Mouse (Mus musculus) right cerebral cortex, postnatal 14 days (tissue): ENCODE measurements around the gene Cep83.

Experiments used
- DNase-seq: peaks from one replicate; pipeline ENCODE4 v3.0.0; 2022

The Cep83 gene

DNA sequence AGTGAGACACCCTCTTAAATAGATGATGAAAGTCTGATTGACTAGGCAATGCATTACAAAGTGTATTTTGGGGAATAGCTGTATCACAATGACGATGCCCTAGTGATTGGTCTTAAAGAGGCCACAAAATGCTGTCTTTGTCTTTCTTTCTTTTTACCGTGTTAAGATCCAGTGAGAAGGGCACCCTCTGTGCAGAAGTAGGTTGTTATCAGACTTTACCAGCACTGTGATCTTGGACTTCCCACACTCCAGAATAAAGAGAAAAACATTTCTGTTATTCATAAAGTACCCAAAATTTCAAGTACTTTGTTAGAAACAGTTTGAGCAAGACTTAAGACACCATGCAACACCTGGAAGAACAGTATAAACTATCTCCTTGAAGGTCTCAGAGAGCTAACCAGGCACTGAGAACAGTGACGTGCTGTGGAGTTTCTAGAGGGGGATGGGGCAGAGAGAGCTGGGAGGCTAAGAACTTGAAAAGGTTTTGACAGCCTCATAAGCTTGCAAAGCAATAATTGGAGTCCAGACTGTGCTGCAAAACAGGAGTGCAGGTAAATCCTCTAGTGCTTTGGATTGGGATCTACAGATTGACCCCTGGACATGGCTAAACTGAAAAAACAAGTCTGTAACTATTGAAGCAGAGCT is 92.3 kb downstream of the Cep83 start:
- DNase-seq, result no peak

DNA sequence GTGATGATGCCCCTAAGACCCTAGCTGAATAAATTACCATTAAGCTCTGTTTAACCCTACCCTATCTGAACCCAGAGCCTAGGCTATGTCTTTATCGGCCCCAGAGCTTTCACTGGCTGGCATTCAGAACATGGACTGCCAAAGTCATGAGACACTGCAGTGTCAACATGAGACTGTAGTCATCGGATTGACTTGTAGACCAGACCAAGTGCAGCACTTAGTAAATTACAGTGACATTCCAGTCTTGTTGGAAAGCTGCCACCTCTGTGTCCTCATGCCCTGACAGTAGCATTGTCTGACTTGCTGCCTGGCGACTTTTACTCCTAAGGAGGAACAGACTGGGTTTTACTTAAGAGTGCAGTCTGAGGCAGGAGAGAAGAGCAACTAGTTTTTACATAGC is 100.8 kb downstream of the Cep83 start:
- no peak for DNase-seq

DNA sequence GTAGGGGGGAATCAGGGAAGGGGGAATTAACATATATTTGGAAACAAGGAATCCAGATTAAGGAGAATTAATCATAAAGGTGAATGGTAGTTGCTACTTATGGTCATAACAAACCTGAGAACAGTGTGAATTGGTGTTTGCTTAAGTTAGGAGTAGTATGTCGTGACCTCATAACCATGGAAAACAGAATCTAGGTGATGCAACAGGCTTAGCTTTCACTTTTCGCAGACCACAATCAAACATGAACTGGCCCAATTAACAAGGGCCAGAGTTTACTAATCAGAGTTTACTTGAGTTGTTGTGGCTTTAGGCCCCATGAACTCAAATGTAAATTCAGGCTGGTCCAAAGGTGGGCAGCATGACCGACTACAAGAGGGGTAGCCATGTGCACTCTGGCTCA is 105.5 kb downstream of the Cep83 start:
- no peak for DNase-seq

DNA sequence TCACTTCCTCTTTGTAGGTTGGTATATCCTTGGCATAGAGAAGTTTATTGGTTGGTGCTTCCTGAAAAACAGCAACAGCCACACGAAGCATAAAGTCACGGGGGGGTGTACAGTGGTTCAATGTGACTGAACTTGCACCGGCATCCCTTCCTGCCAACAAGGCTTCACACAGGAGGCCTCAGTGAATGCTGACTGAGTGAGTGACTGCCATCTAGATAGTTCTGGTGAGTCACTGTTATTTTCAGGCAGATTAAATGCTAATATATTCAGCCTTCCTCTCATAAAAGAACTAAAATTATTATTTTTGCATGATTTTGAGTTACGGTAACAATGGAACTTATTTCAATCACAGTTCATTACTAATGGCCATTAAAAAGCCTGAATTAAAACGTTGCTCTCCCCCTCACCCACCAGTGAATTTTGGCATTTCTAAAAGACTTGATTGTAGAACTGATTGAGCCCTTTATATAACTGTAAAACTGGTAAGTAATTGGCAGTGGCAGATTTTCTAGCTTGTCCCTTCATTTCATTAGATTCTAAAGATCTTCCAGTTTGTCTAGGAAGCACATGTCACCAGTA is 106.3 kb downstream of the Cep83 start:
- DNase-seq, result no peak

DNA sequence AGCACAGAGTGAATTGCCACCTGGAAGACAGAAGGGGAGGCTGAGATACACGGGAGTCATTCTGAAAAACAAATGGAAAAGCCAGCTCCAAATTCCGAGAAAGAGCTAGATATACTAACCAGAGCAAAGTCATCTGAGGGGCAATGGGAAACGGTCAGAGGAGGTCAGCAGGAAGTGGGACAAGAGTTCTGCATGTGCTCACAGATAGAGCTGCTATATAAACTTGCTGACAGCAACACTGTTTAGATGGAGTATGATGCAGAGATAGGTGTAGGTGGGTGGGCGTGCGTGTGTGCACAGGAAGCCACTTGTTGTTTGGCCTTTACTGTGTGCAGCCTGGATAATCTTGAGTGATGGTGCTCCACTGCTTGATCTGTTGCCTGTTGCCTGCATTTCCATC is 109.7 kb downstream of the Cep83 start:
- DNase-seq, result no peak

DNA sequence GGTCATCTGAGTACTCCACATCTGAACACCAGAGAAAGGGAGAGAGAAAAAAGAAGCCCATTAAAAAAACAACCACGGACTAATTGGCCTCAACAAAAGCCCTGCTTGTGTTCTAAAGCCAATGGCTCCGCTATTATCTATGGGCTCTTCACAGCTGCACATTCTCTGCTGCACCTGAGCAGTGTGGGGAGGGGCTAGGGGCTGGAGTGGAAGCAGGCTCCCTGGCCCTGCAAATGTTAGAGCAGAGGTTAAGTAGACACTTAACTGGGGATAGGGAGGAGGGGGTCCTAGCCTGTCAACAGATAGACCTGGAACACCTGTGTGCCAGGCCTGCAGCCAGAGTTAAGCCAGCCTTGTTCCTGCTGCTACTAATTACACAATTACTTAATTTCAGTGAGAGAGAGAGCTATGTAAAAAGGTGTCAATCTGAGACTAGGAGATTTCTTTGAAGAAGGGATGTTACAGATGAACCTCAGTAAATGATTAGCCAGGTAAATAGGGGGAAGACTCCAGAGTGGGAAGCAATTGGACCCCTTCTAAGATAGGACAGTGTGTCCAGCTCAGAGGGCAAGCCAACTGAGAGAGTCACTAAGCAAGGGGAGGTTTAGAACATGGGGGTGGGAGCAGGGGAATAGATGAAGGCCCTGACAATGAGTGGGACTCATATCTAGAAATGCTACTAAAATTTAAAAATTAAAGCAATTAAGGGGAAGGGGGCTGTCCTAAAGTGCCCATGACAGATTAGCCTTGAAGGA is 111.2 kb downstream of the Cep83 start:
- no peak for DNase-seq

DNA sequence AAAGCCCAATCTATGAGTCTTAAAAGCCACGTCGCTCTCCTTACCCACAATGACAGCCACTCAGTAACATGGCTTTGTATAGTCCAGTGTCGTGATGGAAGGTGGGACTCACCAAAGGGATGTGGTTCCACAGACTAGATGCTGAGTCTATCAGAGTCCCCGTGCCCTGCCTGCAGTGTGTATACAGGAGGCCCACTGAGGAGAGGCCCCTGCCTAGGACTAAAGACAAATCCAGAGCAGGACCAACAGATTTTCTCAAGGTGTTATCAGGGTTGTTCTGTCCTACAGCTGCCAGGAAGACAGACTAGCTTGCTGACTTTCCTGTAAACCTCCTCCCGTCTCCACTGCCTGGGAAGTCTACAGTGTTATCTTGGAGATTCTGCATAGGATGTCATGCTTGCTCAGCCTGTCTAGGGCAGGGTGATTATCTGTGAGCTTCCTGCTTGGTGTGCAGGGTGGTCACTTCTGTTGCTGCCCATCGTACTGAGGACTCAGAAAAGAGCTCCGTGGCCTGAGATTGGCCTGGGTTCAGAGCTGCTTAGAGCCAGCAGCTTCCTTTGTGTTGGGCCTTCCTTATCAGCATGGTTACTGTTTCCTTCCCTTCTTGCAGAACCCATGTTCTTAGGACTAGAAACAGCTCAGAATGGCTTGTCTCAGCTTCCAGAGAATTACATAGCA is 112.4 kb downstream of the Cep83 start:
- no peak for DNase-seq

DNA sequence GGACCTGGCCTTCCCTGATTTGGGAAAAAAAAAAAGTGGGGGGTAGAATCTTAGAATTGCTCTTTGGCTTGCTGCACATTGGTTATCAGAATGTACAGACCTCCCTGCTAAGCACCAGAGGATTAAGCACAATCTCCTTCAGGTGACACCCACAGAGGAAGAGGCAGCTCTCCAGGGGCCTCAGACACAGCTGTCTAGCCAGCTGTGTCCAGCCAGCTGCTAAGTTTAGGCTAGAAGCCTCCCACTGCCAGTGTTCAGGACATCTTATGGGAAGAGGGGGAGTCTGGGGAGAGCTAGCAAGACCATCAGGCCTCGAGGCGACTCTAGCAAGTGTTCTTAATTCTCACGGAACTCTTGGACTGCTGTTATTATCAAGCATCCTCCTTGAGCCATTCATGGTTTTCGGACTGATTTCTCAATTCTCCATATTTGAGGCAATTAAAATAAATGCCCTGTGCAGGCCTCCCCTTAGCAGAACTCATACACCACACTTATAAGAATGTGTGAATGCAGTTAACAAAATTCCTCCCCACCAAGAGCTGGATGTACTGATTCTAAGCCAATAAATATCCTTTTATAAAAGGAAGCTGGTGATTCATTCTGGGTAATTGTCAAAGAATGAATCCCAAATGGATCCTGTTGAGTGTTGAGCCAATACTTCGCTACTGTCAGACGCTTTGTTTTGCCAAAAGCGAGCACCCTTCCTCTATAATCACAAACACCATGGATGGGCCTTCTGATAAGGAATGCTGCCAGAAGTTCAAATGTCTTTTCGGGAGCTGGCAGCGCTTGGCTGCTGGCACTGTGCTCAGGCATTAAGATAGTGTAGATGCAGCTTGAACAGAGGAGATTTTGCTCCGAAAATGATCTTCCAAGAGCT is 115.8 kb downstream of the Cep83 start:
- no peak for DNase-seq

DNA sequence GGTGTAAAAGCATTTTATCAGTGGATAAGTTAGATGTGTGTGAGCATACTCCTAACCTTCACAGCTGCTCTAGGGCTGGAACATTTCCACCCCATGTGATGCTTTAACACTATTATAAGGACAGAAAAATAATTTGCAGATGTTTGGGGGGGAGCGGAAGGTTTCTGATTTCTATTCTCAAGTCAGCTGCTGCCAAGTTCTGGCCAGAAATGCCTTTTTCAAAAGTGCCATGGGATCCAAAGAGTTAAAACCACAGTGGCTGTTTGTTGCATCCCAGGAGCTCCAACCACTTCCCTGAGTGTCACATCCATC is 116.4 kb downstream of the Cep83 start:
- DNase-seq, result no peak

DNA sequence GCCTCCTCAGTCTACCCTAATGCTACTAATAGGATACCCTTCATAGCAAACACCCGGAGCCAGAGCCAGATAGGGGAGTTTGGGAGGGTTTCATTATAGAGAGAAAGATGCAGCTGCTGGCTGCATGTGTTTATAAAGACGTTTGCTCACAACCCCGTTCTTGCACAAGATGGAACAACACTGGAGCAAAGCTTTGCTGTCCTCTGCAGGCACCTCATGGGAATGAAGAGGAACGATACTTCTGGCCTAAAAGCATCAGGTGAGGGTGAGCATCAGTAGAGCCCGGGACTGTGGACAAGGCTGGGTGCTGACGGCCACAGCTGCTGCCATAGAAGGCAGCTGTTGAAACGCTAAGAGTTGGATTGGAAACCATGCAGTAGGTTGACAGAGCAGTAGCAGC is 118.9 kb downstream of the Cep83 start:
- DNase-seq, result no peak

DNA sequence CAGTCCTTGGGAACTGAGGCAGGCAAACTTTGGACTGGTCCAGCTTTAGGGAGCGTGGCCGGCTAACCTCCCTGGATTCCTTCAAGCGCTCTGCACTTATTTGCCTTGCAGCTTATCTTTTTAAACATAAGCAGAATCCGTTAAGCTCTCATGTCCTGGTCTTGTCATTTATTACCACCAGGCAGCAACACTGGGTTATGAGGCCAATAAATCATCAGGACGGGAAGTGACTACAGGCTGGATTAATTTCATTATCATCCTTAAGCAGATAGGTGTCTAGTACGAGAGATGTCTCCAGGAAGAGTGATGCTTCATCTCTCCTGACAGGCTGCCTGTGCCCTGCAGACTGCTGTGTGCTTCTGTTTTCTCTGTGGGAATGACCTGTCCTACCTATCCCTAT is 119.8 kb downstream of the Cep83 start:
- DNase-seq, result no peak

DNA sequence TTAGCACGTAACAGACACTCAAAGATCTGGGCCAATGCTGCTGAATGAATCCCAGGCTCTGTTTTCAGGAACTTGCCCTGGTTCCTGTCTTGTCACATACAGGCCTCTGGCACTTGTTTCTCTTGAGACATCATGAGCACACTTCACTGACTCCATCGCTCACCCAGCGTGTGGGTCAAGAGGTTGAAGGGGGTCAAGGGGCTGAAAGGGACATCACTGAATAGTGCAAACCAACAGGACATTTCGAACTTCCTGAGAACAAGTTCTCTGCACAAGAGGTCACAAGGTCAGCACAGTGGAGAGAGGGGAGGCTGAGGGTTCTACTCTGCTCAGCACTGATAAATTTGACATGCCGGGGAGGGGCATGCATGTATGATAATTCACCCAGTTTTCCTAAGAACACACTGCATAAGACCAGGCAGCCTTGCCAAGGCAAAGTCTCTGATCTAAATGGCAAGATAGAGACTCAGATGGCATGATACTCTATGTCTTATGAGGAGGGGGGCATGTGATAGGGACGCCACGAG is 121.6 kb downstream of the Cep83 start:
- DNase-seq, result no peak

DNA sequence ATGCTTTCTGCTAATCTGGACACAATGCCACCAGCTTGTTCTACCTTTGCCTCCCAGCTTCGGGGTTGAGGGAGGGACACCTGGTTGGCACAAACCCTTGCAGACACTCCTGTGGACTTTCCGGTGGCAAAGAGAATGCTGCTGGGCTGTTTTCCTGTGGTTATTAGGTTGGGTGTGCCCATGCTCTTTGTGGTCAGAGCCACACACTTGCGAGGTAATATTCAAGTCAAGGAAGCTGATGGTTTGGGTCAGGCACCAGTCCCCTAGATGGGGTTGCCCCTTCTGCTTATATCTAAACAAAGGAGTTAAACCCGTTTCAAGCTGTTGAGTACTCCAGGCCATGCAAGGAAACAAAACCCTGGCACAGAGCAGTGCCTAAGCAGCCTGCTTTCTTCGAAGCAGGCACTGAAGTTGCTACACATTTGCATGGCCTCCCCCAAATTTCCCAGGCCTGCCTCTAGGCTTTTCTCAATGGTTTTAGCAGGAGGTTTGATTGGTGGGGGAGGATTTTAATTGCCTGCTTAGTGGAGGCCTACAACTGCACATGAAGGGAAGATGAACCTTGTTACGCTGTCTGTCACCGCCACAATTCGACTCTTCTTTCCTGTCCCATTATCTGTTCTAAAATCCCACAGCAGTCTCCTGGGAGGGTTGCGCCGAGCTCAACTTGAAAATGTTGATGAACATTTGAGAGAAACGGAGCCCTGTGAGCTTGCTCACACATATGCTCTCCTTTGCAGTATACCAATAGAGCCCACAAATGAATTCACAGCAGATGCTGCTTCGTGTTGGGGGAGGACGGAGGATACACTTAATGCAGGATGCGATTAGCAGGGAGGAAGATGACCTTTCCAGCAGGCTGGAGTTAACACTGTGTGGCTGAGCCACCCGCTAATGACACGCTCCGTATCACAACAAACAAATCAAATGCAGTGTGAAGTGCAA is 123.7 kb downstream of the Cep83 start:
- no peak for DNase-seq

DNA sequence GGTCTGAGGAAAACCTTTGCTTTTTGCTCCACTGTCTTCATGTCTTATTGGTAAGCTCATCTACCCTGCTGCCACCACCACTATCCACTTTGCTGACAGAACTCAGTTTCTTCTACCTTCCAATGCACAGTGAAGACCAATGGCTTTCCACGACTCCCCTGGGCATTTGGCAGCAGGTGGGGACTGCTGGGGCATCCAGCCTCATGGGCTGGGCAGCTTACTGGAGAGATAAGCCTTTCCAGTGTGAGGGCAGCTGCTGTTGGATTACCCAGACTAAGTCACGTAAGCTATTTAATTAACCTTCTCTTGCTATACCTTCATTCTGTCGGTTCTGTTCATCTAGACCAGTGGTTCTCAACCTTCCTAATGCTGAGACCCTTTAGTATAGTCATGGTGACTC is 129.7 kb downstream of the Cep83 start:
- DNase-seq, result no peak

DNA sequence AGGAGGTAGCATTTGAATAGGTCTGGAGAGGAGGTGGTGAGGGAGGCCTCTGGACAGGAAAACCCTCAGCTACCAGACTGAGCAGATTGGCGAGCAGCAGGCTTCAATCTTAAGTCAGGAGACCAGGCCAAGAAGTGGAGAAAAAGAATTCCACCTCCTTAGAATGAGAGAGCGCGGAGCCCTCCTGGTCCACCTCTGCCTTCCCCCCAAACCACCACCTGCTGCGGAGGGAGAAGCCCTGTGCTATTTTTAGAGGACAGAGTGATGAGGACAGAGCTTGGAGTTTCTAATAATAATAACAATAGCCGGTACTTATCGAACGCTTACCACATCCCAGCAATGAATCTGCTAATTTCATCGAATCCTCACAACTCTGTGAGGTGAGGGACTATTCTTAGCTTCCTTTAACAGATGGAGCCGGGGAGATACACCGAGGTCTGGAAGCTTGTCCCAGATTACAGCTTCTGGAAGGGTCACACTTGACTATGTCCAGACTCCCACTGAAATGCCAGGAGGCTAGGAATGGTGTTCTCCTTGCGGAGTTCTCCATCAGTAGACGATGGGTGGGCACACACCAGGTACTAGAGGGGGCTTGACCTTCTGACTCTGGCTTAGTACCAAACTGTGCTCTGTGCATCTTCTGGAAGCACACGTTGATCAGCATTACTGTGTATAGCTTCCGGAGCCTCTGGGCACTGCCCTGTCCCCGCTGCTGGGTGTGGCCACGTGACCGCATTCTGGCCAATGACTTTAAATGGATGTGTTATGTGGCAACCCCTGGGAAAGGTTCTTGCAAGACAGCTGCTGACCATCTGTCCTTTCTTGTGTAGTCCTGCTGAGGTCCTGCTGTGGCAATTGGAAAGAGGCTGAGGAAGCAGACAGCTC is 130.6 kb downstream of the Cep83 start:
- no peak for DNase-seq

DNA sequence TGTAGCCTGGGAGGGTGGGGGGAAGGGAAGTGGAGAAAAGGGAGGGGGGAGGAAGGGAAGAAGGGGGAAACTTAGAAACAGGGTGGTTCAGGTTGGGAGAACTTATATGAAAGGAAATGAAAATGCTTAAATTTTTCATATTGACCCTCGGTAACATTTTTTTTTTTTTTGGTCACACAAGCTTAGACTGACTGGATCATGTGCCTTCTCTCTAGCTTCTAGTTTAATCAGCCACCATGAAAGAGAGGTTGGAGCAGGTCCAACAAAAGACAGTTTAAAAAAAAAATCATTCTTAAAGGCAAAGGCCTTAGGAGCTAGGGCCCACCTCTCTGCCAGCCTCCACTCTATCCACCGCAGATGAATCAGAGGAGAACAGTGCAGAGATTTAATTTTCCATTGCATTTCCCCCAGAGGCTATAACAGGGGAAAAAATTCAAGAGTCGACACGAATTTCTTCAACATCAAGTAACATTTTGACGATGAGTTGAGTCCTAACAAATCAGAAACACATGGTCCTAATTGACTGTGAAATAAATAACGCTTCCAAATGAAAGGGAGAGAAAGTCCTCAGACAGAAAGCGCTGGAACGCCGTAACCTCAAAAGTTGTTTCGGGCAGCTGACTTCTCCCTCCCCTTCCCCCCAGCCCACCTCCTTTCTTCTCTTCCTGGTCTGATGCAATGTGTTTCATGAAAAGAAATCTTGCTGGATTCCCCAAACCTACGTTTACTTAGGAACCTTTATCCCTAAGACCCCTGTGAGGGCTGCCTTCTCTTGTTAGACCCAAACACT is 135.7 kb downstream of the Cep83 start:
- DNase-seq, result no peak

DNA sequence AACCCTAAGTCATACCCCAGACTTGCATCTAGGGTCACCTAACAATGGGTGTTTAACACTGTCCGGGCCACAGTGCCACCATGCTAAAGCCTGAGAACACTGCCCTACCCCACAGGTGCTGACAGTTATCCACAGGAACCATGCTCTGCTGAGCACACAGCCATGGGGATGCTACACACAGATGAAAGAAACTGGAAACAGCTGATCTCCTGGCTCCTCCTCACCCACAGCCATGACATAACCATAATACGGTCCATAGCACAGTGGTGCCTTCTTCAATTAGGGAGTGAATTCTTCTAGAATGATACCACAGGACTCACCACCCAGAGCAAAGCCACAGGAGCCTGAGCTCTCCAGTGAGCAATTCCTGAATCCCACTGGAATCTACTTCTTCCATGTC is 137.5 kb downstream of the Cep83 start:
- DNase-seq, result no peak

DNA sequence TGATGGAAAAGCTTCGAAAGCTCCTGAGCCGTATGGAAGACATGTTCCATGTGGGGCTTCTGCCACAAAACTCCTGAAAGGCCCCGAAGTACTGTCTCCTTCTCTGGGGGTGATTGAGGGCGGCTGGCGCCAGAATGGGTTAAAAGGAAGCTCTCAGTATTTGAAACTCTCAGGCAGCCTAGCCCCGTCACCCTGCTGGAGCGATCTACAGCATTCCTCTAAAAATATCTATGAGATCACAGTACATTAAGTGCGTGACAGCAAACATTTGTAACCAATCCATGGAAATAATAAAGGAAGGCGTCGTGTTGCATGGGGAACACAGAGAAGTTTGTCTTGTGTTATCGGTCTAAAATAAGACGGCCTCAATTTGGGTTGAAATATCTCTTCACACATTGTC is 138.0 kb downstream of the Cep83 start:
- DNase-seq, result no peak

DNA sequence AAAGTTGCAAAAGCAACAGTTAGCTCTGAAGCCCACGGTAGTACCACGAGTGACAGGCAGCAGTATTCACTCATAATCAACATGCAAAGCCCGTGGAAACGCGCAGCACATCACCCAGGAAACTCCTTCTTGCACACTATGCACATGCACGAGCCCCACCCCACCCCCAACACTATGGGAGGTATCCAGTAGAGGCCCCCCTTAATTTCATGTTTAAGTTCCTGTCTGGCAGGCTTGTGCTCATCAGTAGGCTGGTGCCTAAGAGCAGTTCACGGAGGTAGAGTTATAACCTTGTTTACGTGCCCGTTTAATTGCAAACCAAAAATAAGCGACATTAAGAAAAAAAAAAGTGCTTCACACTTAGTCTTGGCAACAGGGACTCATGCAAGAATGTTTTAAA is 138.9 kb downstream of the Cep83 start:
- no peak for DNase-seq
